Comparison of ENCODE assay signal across 8 mouse cellular contexts in the genomic region with DNA sequence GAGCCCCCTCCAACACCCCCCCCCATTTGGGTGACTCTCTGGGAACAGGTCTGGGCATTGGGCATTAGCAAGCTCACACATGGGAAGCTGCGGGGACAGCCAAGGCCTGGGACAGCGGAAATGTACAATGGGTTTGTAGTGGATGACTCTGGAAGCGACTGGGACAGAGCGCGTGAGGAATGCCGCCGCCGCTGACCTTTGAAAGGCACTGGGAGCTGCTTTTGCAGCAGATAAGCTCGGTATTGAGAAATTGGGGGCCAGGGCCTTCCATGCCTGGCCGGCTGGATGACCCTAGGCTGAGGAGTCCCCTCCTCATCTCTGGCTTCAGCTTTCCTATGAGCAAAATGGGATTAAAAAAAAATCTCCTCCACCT. TPM values are rescaled to one million over a fixed set of nuclear protein-coding genes. Genes with fewer than 3 reads are reported as not detected.
A peak's percentile ranks its signal among the peaks of the same experiment; 100 is the strongest.
DNase-seq lines count a peak whose midpoint lies in the region; ATAC-seq and TF ChIP-seq lines count a peak whose summit lies in the region.

No protein-coding gene starts in this region.

- peak overlapping the region; percentile 68 for H3K27ac ChIP-seq in lung, postnatal 0 days (ENCODE audit: low read length)
- 0 out of 2 replicates have a peak overlapping the region, but pooled peaks have one; percentile 49 for H3K27ac ChIP-seq in embryonic facial prominence, embryonic 13.5 days
- H3K27ac ChIP-seq in stomach, embryonic 15.5 days = peak overlapping the region; percentile 72

- H3K9me3 ChIP-seq in lung, postnatal 0 days (ENCODE audit: low read length) = no peaks in the 10 kb centered on the region
- no peaks in the 10 kb centered on the region for H3K9me3 ChIP-seq in embryonic facial prominence, embryonic 13.5 days
- no peaks in the 10 kb centered on the region for H3K9me3 ChIP-seq in stomach, embryonic 15.5 days

- H3K4me2 ChIP-seq in lung, postnatal 0 days (replicated peaks; ENCODE audit: low read depth, low read length) = no peak overlapping the region
- H3K4me2 ChIP-seq in embryonic facial prominence, embryonic 13.5 days = no peak overlapping the region
- peak overlapping the region; percentile 14; the same call in 1 of the 2 replicates for H3K4me2 ChIP-seq in stomach, embryonic 15.5 days

- TF ChIP-seq EP300 in lung, postnatal 0 days (IDR thresholded peaks at IDR 0.05) = no peak

- H3K27me3 ChIP-seq in lung, postnatal 0 days (replicated peaks; ENCODE audit: insufficient read depth, low read length) = no peaks in the 10 kb centered on the region
- no peaks in the 10 kb centered on the region for H3K27me3 ChIP-seq in embryonic facial prominence, embryonic 13.5 days
- no peaks in the 10 kb centered on the region for H3K27me3 ChIP-seq in stomach, embryonic 15.5 days (replicated peaks)

- DNase-seq in lung, postnatal 0 days (ENCODE audit: low spot score) = peak; percentile 25
- DNase-seq in lung, adult 18-20 months = no peak
- DNase-seq in kidney, postnatal 36 days = peak; percentile 45 to 56
- no peak for DNase-seq in layer of hippocampus, adult 18-20 months (ENCODE audit: low spot score in 2 of 2)
- DNase-seq in ovary, postnatal 10 days (ENCODE audit: low spot score) = no peak
- DNase-seq in frontal cortex, postnatal 10 days (ENCODE audit: low spot score in 2 of 2) = no peak

- no peak overlapping the region for H3K9ac ChIP-seq in lung, postnatal 0 days (replicated peaks; ENCODE audit: low read depth)
- H3K9ac ChIP-seq in embryonic facial prominence, embryonic 13.5 days = no peak overlapping the region
- H3K9ac ChIP-seq in stomach, embryonic 15.5 days = no peak overlapping the region

- no peak for TF ChIP-seq CTCF in lung, postnatal 0 days (IDR thresholded peaks at IDR 0.05)

- no peak overlapping the region for H3K4me3 ChIP-seq in lung, postnatal 0 days (ENCODE audit: low read depth, low read length)
- no peak overlapping the region for H3K4me3 ChIP-seq in embryonic facial prominence, embryonic 13.5 days
- no peak overlapping the region for H3K4me3 ChIP-seq in stomach, embryonic 15.5 days (replicated peaks)

- 18% methylated on average over 10 of the region's 10 CpGs for WGBS in lung, postnatal 0 days
- WGBS in embryonic facial prominence, embryonic 13.5 days = 36% methylated on average over 10 of the region's 10 CpGs
- 52% methylated on average over 10 of the region's 10 CpGs for WGBS in stomach, embryonic 15.5 days

- ATAC-seq in lung, postnatal 0 days = peak; percentile 13; the same call in 1 of the 2 replicates
- ATAC-seq in embryonic facial prominence, embryonic 13.5 days (ENCODE audit: insufficient number of reproducible peaks, insufficient read depth, low FRiP score, low TSS enrichment, low read depth) = no peak
- no peak for ATAC-seq in stomach, embryonic 15.5 days (ENCODE audit: insufficient read depth, low FRiP score, low read depth)

- peaks cover 25% of the 10 kb centered on the region for H3K4me1 ChIP-seq in lung, postnatal 0 days (ENCODE audit: insufficient read depth, low read depth, low read length)
- peaks cover 57% of the 10 kb centered on the region for H3K4me1 ChIP-seq in embryonic facial prominence, embryonic 13.5 days
- peaks cover 52% of the 10 kb centered on the region for H3K4me1 ChIP-seq in stomach, embryonic 15.5 days

- peaks cover 15% of the 10 kb centered on the region for H3K36me3 ChIP-seq in lung, postnatal 0 days (ENCODE audit: insufficient read depth, low read length)
- H3K36me3 ChIP-seq in embryonic facial prominence, embryonic 13.5 days = peaks cover 4% of the 10 kb centered on the region; the same call in 1 of the 2 replicates
- 0 out of 2 replicates have a peak, but pooled peaks cover 7% of the 10 kb centered on the region for H3K36me3 ChIP-seq in stomach, embryonic 15.5 days

RNA-seq across cellular contexts. Expression of a gene that starts 8.7 kb away (rescaled TPM):
- 9.7 and 10.3 TPM in 2 replicates for polyA plus RNA-seq in lung, postnatal 0 days (2015; fragmentation: Nextera tagmentation; extraction: Ambion mirVana)
- 2.6 and 4.0 TPM in 2 replicates for polyA plus RNA-seq in embryonic facial prominence, embryonic 13.5 days (2015; fragmentation: Nextera tagmentation; extraction: Ambion mirVana)
- polyA plus RNA-seq in stomach, embryonic 15.5 days (2015; fragmentation: Nextera tagmentation; extraction: Ambion mirVana) = 5.9 and 7.3 TPM in 2 replicates
- 1 to 10 TPM in 1 of 2 experiments, under 1 TPM in 1; 0.99 to 1.4 TPM for total RNA-seq in layer of hippocampus, adult 18-20 months (2021)

RNA-seq across cellular contexts. Expression of a gene that starts 58.3 kb away (rescaled TPM):
- 0.79 and 0.83 TPM in 2 replicates for polyA plus RNA-seq in lung, postnatal 0 days (2015; fragmentation: Nextera tagmentation; extraction: Ambion mirVana)
- polyA plus RNA-seq in embryonic facial prominence, embryonic 13.5 days (2015; fragmentation: Nextera tagmentation; extraction: Ambion mirVana) = 1.7 and 2.9 TPM in 2 replicates
- polyA plus RNA-seq in stomach, embryonic 15.5 days (2015; fragmentation: Nextera tagmentation; extraction: Ambion mirVana) = 2.8 and 3.9 TPM in 2 replicates
- 1 to 10 TPM; 3.1 to 3.9 TPM for total RNA-seq in layer of hippocampus, adult 18-20 months (2021)

Comparison
In these comparisons a context has a peak if more than half of its experiments do, and no peak if none do; other contexts are left out.
1. DNase-seq: peak in lung, postnatal 0 days (single experiment) and kidney, postnatal 36 days (2 of 2); none in lung, adult 18-20 months (0 of 2), layer of hippocampus, adult 18-20 months (0 of 2), ovary, postnatal 10 days (single experiment) and frontal cortex, postnatal 10 days (0 of 2).
2. Peak in every context shown above with its lines, with median percentiles within 50 percentile points of each other: H3K27ac ChIP-seq.